Mouse (Mus musculus): ENCODE measurements around the gene Zfp651.

The Zfp651 gene

GRCm38 (mm10) chr9:121759091-121760081 is at the start of gene Zfp651:
Gene Zfp651, plus strand, starts transcription at chr9:121759330.
- no peak for DNase-seq (ENCODE audit: low spot score)

GRCm38 (mm10) chr9:121709898-121710583 is 49.1 kb upstream of the Zfp651 start, which contains the start of gene Ss18l2:
Gene Ss18l2, plus strand, starts transcription at chr9:121710329.
- peak; percentile 94 for DNase-seq (ENCODE audit: low spot score)

GRCm38 (mm10) chr9:121710584-121710975 is 48.5 kb upstream of the Zfp651 start:
- DNase-seq (ENCODE audit: low spot score): no peak

- no peak for DNase-seq (ENCODE audit: low spot score)
Measured at GRCm38 (mm10) chr9:121717048-121717447, 42.1 kb upstream of the Zfp651 start.

GRCm38 (mm10) chr9:121718070-121718705 is 40.9 kb upstream of the Zfp651 start:
- no peak for DNase-seq (ENCODE audit: low spot score)

- peak; percentile 92 for DNase-seq (ENCODE audit: low spot score)
Measured at GRCm38 (mm10) chr9:121718792-121719318, 40.3 kb upstream of the Zfp651 start, which contains the start of gene Nktr. Gene Nktr, plus strand, starts transcription at chr9:121719169.

GRCm38 (mm10) chr9:121719347-121720331 is 39.5 kb upstream of the Zfp651 start:
- peak; percentile 25 for DNase-seq (ENCODE audit: low spot score)

GRCm38 (mm10) chr9:121740490-121740889 is 18.6 kb upstream of the Zfp651 start:
- DNase-seq (ENCODE audit: low spot score): no peak

GRCm38 (mm10) chr9:121741168-121741567 is 18.0 kb upstream of the Zfp651 start:
- no peak for DNase-seq (ENCODE audit: low spot score)

GRCm38 (mm10) chr9:121744051-121744450 is 15.1 kb upstream of the Zfp651 start:
- no peak for DNase-seq (ENCODE audit: low spot score)

- no peak for DNase-seq (ENCODE audit: low spot score)
Measured at GRCm38 (mm10) chr9:121752774-121753173, 6.4 kb upstream of the Zfp651 start.

GRCm38 (mm10) chr9:121754624-121755023 is 4.5 kb upstream of the Zfp651 start:
- DNase-seq (ENCODE audit: low spot score): no peak

GRCm38 (mm10) chr9:121756785-121757184 is 2.3 kb upstream of the Zfp651 start:
- no peak for DNase-seq (ENCODE audit: low spot score)

- DNase-seq (ENCODE audit: low spot score): no peak
Measured at GRCm38 (mm10) chr9:121757432-121757831, 1.7 kb upstream of the Zfp651 start.

- DNase-seq (ENCODE audit: low spot score): no peak
Measured at GRCm38 (mm10) chr9:121757835-121758814, 1.0 kb upstream of the Zfp651 start.

- DNase-seq (ENCODE audit: low spot score): no peak
Measured at GRCm38 (mm10) chr9:121760271-121761090, 1.4 kb downstream of the Zfp651 start.

- DNase-seq (ENCODE audit: low spot score): no peak
Measured at GRCm38 (mm10) chr9:121761091-121761665, 2.0 kb downstream of the Zfp651 start.

GRCm38 (mm10) chr9:121761787-121762186 is 2.7 kb downstream of the Zfp651 start:
- no peak for DNase-seq (ENCODE audit: low spot score)

Measured in urinary bladder, postnatal 10 days (tissue).